Mouse (Mus musculus): ENCODE measurements around the gene Entpd5.
"Not testable (repeated sequence)": the region's sequence is repeated elsewhere in the genome, so short reads cannot be mapped to it uniquely, and the experiment has no call there.

Entpd5 gene

GRCm38 (mm10) chr12:84399135-84399534 is 9.7 kb downstream of the Entpd5 start:
- DNase-seq (ENCODE audit: low read depth, low spot score), result no peak

- DNase-seq (ENCODE audit: low read depth, low spot score), result no peak
These were observed 10.2 kb downstream of the Entpd5 start for GRCm38 (mm10) chr12:84398629-84399028.

GRCm38 (mm10) chr12:84397685-84398084 is 11.1 kb downstream of the Entpd5 start:
- no peak for DNase-seq (ENCODE audit: low read depth, low spot score)

GRCm38 (mm10) chr12:84396947-84397679 is 11.7 kb downstream of the Entpd5 start:
- no peak for DNase-seq (ENCODE audit: low read depth, low spot score)

GRCm38 (mm10) chr12:84393847-84394246 is 15.0 kb downstream of the Entpd5 start:
- DNase-seq (ENCODE audit: low read depth, low spot score), result no peak

GRCm38 (mm10) chr12:84392681-84393080 is 16.1 kb downstream of the Entpd5 start:
- no peak for DNase-seq (ENCODE audit: low read depth, low spot score)

GRCm38 (mm10) chr12:84390336-84390735 is 18.5 kb downstream of the Entpd5 start:
- DNase-seq (ENCODE audit: low read depth, low spot score), result no peak

- DNase-seq (ENCODE audit: low read depth, low spot score), result no peak
These were observed 19.9 kb downstream of the Entpd5 start for GRCm38 (mm10) chr12:84388774-84389400.

GRCm38 (mm10) chr12:84388097-84388496 is 20.7 kb downstream of the Entpd5 start:
- DNase-seq (ENCODE audit: low read depth, low spot score), result no peak

GRCm38 (mm10) chr12:84385408-84385807 is 23.4 kb downstream of the Entpd5 start:
- DNase-seq (ENCODE audit: low read depth, low spot score), result no peak

GRCm38 (mm10) chr12:84384644-84385081 is 24.2 kb downstream of the Entpd5 start:
- DNase-seq (ENCODE audit: low read depth, low spot score), result no peak

GRCm38 (mm10) chr12:84382369-84382768 is 26.5 kb downstream of the Entpd5 start:
- DNase-seq (ENCODE audit: low read depth, low spot score), result no peak

GRCm38 (mm10) chr12:84373831-84374481 is 34.9 kb downstream of the Entpd5 start:
- DNase-seq (ENCODE audit: low read depth, low spot score), result no peak

GRCm38 (mm10) chr12:84371647-84372046 is 37.2 kb downstream of the Entpd5 start:
- DNase-seq (ENCODE audit: low read depth, low spot score), result no peak

GRCm38 (mm10) chr12:84366971-84367370 is 41.9 kb downstream of the Entpd5 start:
- DNase-seq (ENCODE audit: low read depth, low spot score), result no peak

- DNase-seq (ENCODE audit: low read depth, low spot score), result no peak
These were observed 43.7 kb downstream of the Entpd5 start for GRCm38 (mm10) chr12:84365137-84365536.

- no peak for DNase-seq (ENCODE audit: low read depth, low spot score)
These were observed 44.5 kb downstream of the Entpd5 start for GRCm38 (mm10) chr12:84364291-84364690.

- no peak for DNase-seq (ENCODE audit: low read depth, low spot score)
These were observed 46.0 kb downstream of the Entpd5 start for GRCm38 (mm10) chr12:84362872-84363271.

- peak; percentile 98 for DNase-seq (ENCODE audit: low read depth, low spot score)
These were observed 47.0 kb downstream of the Entpd5 start, which contains the start of the genes Coq6 and Fam161b for GRCm38 (mm10) chr12:84361555-84362489. Gene Coq6, plus strand, starts transcription at chr12:84361657. Gene Fam161b, minus strand, starts transcription at chr12:84361833.

GRCm38 (mm10) chr12:84358699-84359098 is 50.1 kb downstream of the Entpd5 start:
- not testable (repeated sequence) for DNase-seq (ENCODE audit: low read depth, low spot score)

- no peak for DNase-seq (ENCODE audit: low read depth, low spot score)
These were observed 61.6 kb downstream of the Entpd5 start for GRCm38 (mm10) chr12:84347192-84347591.

Measured in retina, postnatal 7 days (tissue).